Mouse (Mus musculus) Patski (cell line): ENCODE results near the gene Meis2. TPM values are rescaled to one million over a fixed set of nuclear protein-coding genes. Genes with fewer than 3 reads are reported as not detected.

Experiments
- ATAC-seq: fragments of 100-300 bp; one replicate; pipeline ENCODE4 v1.8.0; 2021
- CTCF ChIA-PET: fragments of 350-600 bp; sonication (Branson Sonifier 250); formaldehyde crosslinking; loops from one replicate; lab custom pipeline; 2022; ENCODE audit warnings: inconsistent platforms; lab: Charles Lee
- POLR2A ChIA-PET: fragments of 350-600 bp; sonication (Branson Sonifier 250); formaldehyde crosslinking; loops from one replicate; lab custom pipeline; 2022; ENCODE audit warnings: antibody characterized with exemption, inconsistent platforms; lab: Charles Lee
- DNase-seq: peaks from one replicate; pipeline ENCODE4 v3.0.0-alpha.2; 2011; ENCODE audit warnings: low read depth, low spot score
- H3K27me3 ChIP-seq: fragments of 371-371 bp; one replicate; pipeline ENCODE4 v1.5.1; 2021
- CTCF ChIP-seq: fragments of 100-300 bp; IDR thresholded peaks from one replicate; pipeline ENCODE4 v1.5.1; 2021
- in situ Hi-C: fragments of 300-500 bp; cut with MboI; formaldehyde crosslinking; loops from 3 replicates; pipeline ENCODE4 v1.11.1; 2018; ENCODE audit warnings: low pct_unique_long_range_greater_than_20kb, mixed read lengths
- polyA plus RNA-seq: library from polyadenylated mRNA; unstranded; gene quantifications from one replicate; pipeline ENCODE4 v1.2.3, GENCODE M21; 2021

Gene Meis2
- 52.9 TPM for polyA plus RNA-seq

- no peaks in the 10 kb centered on the region for H3K27me3 ChIP-seq
- CTCF ChIA-PET: no interaction called here
- ATAC-seq: peak; percentile 85
- no peak for DNase-seq
- no peak for TF ChIP-seq CTCF
- in situ Hi-C loops: loop anchor here (10.0 to 25.0 kb wide), 3 partner anchors 211 to 1072 kb away; no protein-coding TSS in a partner anchor
- POLR2A ChIA-PET: interaction anchor here (0.6 to 2.7 kb wide), 4 partner anchors 17 to 705 kb away, joined by 3 to 6 read pairs (median 4); no protein-coding TSS in a partner anchor
Measured at GRCm38 (mm10) chr2:116065570-116066005, at the start of gene Meis2. TSS of gene Meis2 (minus strand) at chr2:116065839.

DNA sequence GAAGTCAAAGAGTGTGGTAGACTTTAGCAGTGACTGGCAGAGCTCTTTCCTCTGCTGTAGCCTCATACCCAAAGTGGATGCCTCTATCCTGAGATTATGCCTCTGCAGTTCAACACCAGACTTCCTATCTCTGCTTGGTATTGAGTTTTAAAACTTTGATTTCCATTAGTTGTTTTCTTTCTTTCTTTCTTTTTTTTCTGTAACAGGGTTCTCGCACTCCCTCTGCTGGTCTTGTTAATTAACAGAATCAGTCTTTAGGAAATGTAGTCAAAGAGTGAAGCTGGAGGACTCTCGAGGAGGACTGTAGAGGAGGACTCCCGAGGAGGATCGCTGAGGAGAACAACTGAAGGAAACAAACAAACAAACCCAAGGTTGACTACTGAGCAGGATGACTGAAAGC is 40.6 kb upstream of the Meis2 start:
- TF ChIP-seq CTCF: peak; percentile 62
- ChIA-PET POLR2A (no interaction called here), CTCF (interaction anchor here (1.1 to 3.1 kb wide), 9 partner anchors 15 to 1666 kb away, joined by 3 to 8 read pairs (median 4); no protein-coding TSS in a partner anchor)
- in situ Hi-C loops: loop anchor here (10.0 kb wide), 3 partner anchors 581 to 1481 kb away; no protein-coding TSS in a partner anchor
- no peaks in the 10 kb centered on the region for H3K27me3 ChIP-seq
- DNase-seq: no peak
- ATAC-seq: no peak

DNA sequence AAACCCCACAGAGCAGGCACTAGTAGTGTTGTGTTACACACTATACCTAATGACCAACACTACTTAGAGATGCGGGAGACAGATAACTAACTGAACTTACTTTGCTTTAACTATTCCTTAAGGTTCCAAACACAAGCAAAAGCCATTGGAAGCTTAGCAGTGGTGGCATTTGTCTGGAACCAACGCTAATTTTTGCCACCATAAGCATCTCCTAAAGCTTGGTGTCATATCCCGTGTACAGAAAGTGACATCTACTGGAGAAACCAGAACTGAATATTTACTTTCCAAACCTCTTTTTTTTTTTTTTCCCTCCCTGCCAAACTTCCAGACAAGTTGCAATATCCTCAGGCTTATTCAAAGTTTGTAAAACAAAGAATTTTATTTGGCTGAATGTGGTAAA is 39.5 kb upstream of the Meis2 start:
- DNase-seq (no peak), ATAC-seq (no peak)
- no peaks in the 10 kb centered on the region for H3K27me3 ChIP-seq
- POLR2A ChIA-PET: interaction anchor here (0.7 kb wide), 2 partner anchors 668 to 915 kb away, joined by 3 to 5 read pairs; no protein-coding TSS in a partner anchor
- peak; percentile 42 for TF ChIP-seq CTCF
- in situ Hi-C loops: loop anchor here (10.0 kb wide), 3 partner anchors 580 to 1480 kb away; no protein-coding TSS in a partner anchor
- CTCF ChIA-PET: interaction anchor here (0.6 to 3.1 kb wide), 10 partner anchors 9 to 1665 kb away, joined by 3 to 8 read pairs (median 4); no protein-coding TSS in a partner anchor

DNA sequence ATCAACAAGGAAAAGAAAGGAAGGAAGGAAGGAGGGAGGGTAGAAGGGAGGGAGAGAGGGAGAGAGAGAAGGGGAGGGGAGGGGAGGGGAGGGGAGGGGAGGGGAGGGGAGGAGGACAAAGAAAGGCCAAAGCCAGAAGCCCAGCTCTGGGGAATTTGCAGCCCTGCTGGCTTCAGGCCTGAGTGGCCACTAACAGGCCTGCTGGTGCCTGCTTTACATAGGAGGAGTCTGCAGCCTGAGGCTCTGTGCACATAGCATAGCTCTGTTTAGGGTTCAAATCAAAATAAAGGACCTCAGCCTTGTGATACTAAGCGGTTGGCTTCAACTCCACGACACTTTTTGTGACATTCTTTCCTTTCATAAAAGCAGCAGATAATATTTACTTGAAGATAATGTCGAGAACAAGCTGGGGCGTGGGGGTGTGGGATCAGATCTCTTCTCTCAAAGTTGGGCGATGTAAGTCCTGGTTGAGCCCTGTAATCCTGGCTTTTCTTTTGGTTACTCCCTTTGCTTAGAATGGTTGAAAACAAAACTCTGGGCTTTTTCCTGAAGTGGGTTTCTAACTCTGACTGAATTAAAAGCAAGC is 37.9 kb upstream of the Meis2 start:
- ATAC-seq (no peak), DNase-seq (no peak)
- no peak for TF ChIP-seq CTCF
- in situ Hi-C loops: loop anchor here (5.0 to 10.0 kb wide), 6 partner anchors 246 to 1661 kb away; no protein-coding TSS in a partner anchor
- ChIA-PET POLR2A (interaction anchor here (1.1 kb wide), 1 partner anchor 27 kb away, joined by 4 read pairs; no protein-coding TSS in a partner anchor), CTCF (interaction anchor here (1.3 to 3.1 kb wide), 3 partner anchors 37 to 1664 kb away, joined by 3 to 8 read pairs (median 4); no protein-coding TSS in a partner anchor)
- no peaks in the 10 kb centered on the region for H3K27me3 ChIP-seq

GRCm38 (mm10) chr2:116101221-116101620 is 35.6 kb upstream of the Meis2 start:
- peak; percentile 89 for TF ChIP-seq CTCF
- POLR2A ChIA-PET: interaction anchor here (0.7 kb wide), 1 partner anchor 1907 kb away, joined by 3 read pairs; no protein-coding TSS in a partner anchor
- in situ Hi-C loops: loop anchor here (5.0 to 10.0 kb wide), 6 partner anchors 244 to 1659 kb away; no protein-coding TSS in a partner anchor
- ATAC-seq (peak; percentile 47), DNase-seq (no peak)
- H3K27me3 ChIP-seq: no peaks in the 10 kb centered on the region
- CTCF ChIA-PET: interaction anchor here (1.0 to 1.7 kb wide), 2 partner anchors 239 to 1765 kb away, joined by 3 to 5 read pairs; no protein-coding TSS in a partner anchor

DNA sequence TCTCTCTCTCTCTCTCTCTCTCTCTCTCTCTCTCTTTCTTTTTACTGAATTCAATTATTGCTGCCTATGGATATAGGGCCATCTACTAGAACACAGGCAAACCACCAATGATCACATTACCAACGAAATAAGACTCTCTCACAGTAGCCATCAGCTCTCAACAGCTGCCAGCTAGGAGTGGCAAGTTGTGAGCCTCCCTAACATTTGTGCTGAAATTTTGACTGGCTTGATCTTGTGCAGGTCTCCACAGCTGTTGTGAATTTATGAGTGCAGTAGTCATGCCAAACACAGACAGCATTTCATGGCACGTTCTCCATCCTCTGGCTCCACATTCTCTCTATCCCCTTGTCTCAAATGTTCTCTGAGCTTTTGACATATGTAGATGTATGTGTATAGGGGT is 15.3 kb upstream of the Meis2 start:
- ChIA-PET POLR2A (no interaction called here), CTCF (interaction anchor here (0.8 to 1.7 kb wide), 3 partner anchors 11 to 1641 kb away, joined by 3 to 4 read pairs (median 3); no protein-coding TSS in a partner anchor)
- H3K27me3 ChIP-seq: no peaks in the 10 kb centered on the region
- in situ Hi-C loops: no loop called here
- no peak for TF ChIP-seq CTCF
- ATAC-seq (no peak), DNase-seq (no peak)

DNA sequence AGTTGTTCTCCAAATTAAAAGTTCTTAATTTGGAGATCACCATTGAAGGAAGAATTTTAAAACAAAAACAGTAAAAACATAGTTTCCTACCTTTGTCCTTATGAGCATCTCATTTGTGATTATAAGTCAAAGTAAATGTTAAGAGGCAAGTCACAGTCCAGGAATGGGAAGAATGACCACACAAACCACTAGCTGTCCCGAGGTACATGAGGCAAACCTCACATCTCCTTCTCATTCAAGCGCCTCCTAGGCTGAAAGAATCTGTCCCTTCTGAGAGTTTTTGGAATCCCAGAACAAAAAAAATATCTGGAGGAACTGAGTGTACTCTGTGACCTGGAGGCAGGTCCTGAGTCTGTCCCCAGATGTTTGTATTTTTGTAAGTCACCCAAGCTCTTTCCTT is 13.2 kb upstream of the Meis2 start:
- TF ChIP-seq CTCF: no peak
- ChIA-PET CTCF (no interaction called here), POLR2A (interaction anchor here (1.4 kb wide), 1 partner anchor 12 kb away, joined by 5 read pairs; no protein-coding TSS in a partner anchor)
- no peaks in the 10 kb centered on the region for H3K27me3 ChIP-seq
- in situ Hi-C loops: no loop called here
- ATAC-seq: peak; percentile 87
- no peak for DNase-seq

DNA sequence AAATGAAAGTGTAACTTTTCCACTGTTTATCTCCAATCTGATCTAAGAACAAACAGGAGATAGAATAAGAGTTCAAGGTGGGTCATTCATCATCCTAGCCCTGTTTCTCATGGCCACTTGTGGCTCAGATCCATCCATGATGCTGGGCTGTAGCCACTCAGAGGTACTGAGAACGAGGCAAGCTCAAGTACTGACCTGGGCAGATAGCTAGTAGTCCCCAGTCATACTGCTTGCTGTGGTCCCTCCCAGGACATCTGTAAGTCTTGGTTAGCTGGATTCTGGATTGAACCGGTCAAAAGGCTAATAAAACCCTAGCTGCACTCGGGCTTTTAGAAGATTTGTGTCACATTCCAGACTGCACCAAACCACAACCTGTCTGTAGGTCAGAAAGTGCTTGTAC is 12.1 kb upstream of the Meis2 start:
- H3K27me3 ChIP-seq: no peaks in the 10 kb centered on the region
- DNase-seq (no peak), ATAC-seq (peak; percentile 39)
- in situ Hi-C loops: no loop called here
- TF ChIP-seq CTCF: no peak
- ChIA-PET CTCF (no interaction called here), POLR2A (no interaction called here)

- no peaks in the 10 kb centered on the region for H3K27me3 ChIP-seq
- in situ Hi-C loops: no loop called here
- DNase-seq (no peak), ATAC-seq (no peak)
- ChIA-PET CTCF (no interaction called here), POLR2A (interaction anchor here (0.6 to 1.1 kb wide), 2 partner anchors 27 to 360 kb away, joined by 3 to 4 read pairs; no protein-coding TSS in a partner anchor)
- no peak for TF ChIP-seq CTCF
Measured at GRCm38 (mm10) chr2:116076752-116077480, 11.3 kb upstream of the Meis2 start.

DNA sequence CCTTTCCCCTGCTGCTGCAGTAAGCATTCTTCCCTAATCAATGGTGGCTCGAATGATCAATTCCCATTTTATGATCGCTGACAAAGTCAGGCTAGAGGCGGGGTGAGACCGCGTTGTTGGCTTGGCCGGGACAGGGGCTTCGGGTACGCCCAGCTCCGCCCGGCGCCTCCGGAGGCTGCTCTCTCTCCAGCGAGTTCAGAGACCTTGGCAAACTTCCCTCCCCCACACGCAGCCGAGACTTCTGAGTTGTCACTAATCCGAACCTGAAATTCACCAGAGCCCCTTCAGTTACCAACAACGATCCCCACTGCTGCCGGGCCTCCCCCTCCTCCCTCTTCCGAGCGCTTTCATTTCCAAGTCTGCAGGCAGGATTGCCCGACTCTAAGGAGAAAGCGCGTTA is 10.3 kb upstream of the Meis2 start:
- in situ Hi-C loops: no loop called here
- no peaks in the 10 kb centered on the region for H3K27me3 ChIP-seq
- DNase-seq (no peak), ATAC-seq (no peak)
- ChIA-PET POLR2A (no interaction called here), CTCF (no interaction called here)
- TF ChIP-seq CTCF: no peak
